Mouse (Mus musculus) neural tube, embryonic 12.5 days (tissue): ENCODE results near the gene Sdk2. TPM values are rescaled to one million over a fixed set of nuclear protein-coding genes. Genes with fewer than 3 reads are reported as not detected.

Source experiments
- ATAC-seq: fragments of 200-750 bp; cut with Nextera tagmentation; 2 replicates; pipeline ENCODE4 v1.8.0; 2017; ENCODE audit warnings: low read depth, mild to moderate bottlenecking, moderate TSS enrichment, moderate library complexity; ENCODE audit not compliant: low FRiP score
- H3K27ac ChIP-seq: fragments of 300-500 bp; sonication (generic); 2 replicates; pipeline ENCODE4 v1.5.1; 2016
- H3K27me3 ChIP-seq: fragments of 300-500 bp; sonication (generic); replicated peaks from 2 replicates; pipeline ENCODE4 v1.6.1; 2016; ENCODE audit warnings: mild to moderate bottlenecking
- H3K36me3 ChIP-seq: fragments of 300-500 bp; sonication (generic); 2 replicates; pipeline ENCODE4 v1.6.1; 2016; ENCODE audit warnings: mild to moderate bottlenecking
- H3K4me1 ChIP-seq: fragments of 300-500 bp; sonication (generic); 2 replicates; pipeline ENCODE4 v1.6.1; 2016
- H3K4me2 ChIP-seq: fragments of 300-500 bp; sonication (generic); replicated peaks from 2 replicates; pipeline ENCODE4 v1.6.1; 2016; ENCODE audit warnings: mild to moderate bottlenecking
- H3K4me3 ChIP-seq: fragments of 300-500 bp; sonication (generic); 2 replicates; pipeline ENCODE4 v1.5.1; 2016
- H3K9ac ChIP-seq: fragments of 300-500 bp; sonication (generic); 2 replicates; pipeline ENCODE4 v1.6.1; 2016; ENCODE audit warnings: mild to moderate bottlenecking
- H3K9me3 ChIP-seq: fragments of 300-500 bp; sonication (generic); 2 replicates; pipeline ENCODE4 v1.6.1; 2016; ENCODE audit warnings: mild to moderate bottlenecking
- WGBS: fragments of 180-500 bp; shearing (Covaris S2); methylation state at CpG from one replicate; pipeline ENCODE4 v1.1.7; 2016; 5-methylcytosine and 5-hydroxymethylcytosine counted together
- polyA plus RNA-seq: library from polyadenylated mRNA; unstranded; fragments of >200 nt; fragmentation: Nextera tagmentation; extraction: Ambion mirVana; gene quantifications from 2 replicates; pipeline ENCODE4 v1.2.1, GENCODE M21; 2016

Gene Sdk2
- polyA plus RNA-seq, 1 experiment from 2014 or later: 7.1 TPM

- WGBS: 90% methylated on average over 4 of the region's 4 CpGs
- H3K9ac ChIP-seq: no peak overlapping the region
- 0 out of 2 replicates have a peak, but pooled peaks cover 3% of the 10 kb centered on the region for H3K36me3 ChIP-seq
- no peaks in the 10 kb centered on the region for H3K9me3 ChIP-seq
- no peak overlapping the region for H3K27ac ChIP-seq
- no peak overlapping the region for H3K4me2 ChIP-seq
- H3K4me1 ChIP-seq: peaks cover 6% of the 10 kb centered on the region; the same call in 1 of the 2 replicates
- no peak for ATAC-seq
- H3K27me3 ChIP-seq: no peaks in the 10 kb centered on the region
- H3K4me3 ChIP-seq: no peak overlapping the region
Measured at GRCm38 (mm10) chr11:113816439-113816838, 250.4 kb downstream of the Sdk2 start.

- Histone ChIP-seq H3K4me3 (no peak overlapping the region), H3K9ac (no peak overlapping the region), H3K9me3 (no peaks in the 10 kb centered on the region), H3K27me3 (0 out of 2 replicates have a peak, but pooled peaks cover 2% of the 10 kb centered on the region), H3K27ac (no peak overlapping the region), H3K4me2 (no peak overlapping the region), H3K36me3 (no peaks in the 10 kb centered on the region), H3K4me1 (peaks cover 17% of the 10 kb centered on the region)
- no peak for ATAC-seq
- WGBS: 65% methylated on average over 20 of the region's 20 CpGs
Measured at GRCm38 (mm10) chr11:113811546-113812339, 255.1 kb downstream of the Sdk2 start.

GRCm38 (mm10) chr11:113810638-113811545, 256.0 kb downstream of the Sdk2 start:
- H3K9ac ChIP-seq: 0 out of 2 replicates have a peak overlapping the region, but pooled peaks have one; percentile 6
- H3K4me3 ChIP-seq: no peak overlapping the region
- H3K27ac ChIP-seq: no peak overlapping the region
- H3K36me3 ChIP-seq: no peaks in the 10 kb centered on the region
- H3K9me3 ChIP-seq: no peaks in the 10 kb centered on the region
- peak overlapping the region; percentile 32 for H3K4me2 ChIP-seq
- H3K4me1 ChIP-seq: peaks cover 18% of the 10 kb centered on the region
- 0 out of 2 replicates have a peak, but pooled peaks cover 2% of the 10 kb centered on the region for H3K27me3 ChIP-seq
- ATAC-seq: peak; percentile 87
- WGBS: 47% methylated on average over 24 of the region's 24 CpGs

GRCm38 (mm10) chr11:113807086-113807485, 259.8 kb downstream of the Sdk2 start:
- Histone ChIP-seq H3K4me1 (peaks cover 33% of the 10 kb centered on the region), H3K4me2 (no peak overlapping the region), H3K27ac (no peak overlapping the region), H3K9me3 (no peaks in the 10 kb centered on the region), H3K27me3 (0 out of 2 replicates have a peak, but pooled peaks cover 2% of the 10 kb centered on the region), H3K36me3 (peaks cover 3% of the 10 kb centered on the region; the same call in 1 of the 2 replicates), H3K4me3 (no peak overlapping the region), H3K9ac (no peak overlapping the region)
- ATAC-seq: no peak
- 27% methylated on average over 9 of the region's 9 CpGs for WGBS

GRCm38 (mm10) chr11:113806382-113807077, 260.3 kb downstream of the Sdk2 start:
- 45% methylated on average over 9 of the region's 9 CpGs for WGBS
- Histone ChIP-seq H3K27me3 (0 out of 2 replicates have a peak, but pooled peaks cover 2% of the 10 kb centered on the region), H3K4me3 (no peak overlapping the region), H3K36me3 (peaks cover 3% of the 10 kb centered on the region; the same call in 1 of the 2 replicates), H3K4me1 (peaks cover 36% of the 10 kb centered on the region), H3K9me3 (no peaks in the 10 kb centered on the region), H3K27ac (no peak overlapping the region), H3K4me2 (no peak overlapping the region), H3K9ac (no peak overlapping the region)
- ATAC-seq: no peak

GRCm38 (mm10) chr11:113805974-113806373, 260.9 kb downstream of the Sdk2 start:
- H3K27ac ChIP-seq: no peak overlapping the region
- no peak overlapping the region for H3K4me3 ChIP-seq
- H3K4me1 ChIP-seq: peaks cover 34% of the 10 kb centered on the region
- H3K36me3 ChIP-seq: peaks cover 3% of the 10 kb centered on the region; the same call in 1 of the 2 replicates
- ATAC-seq: no peak
- H3K27me3 ChIP-seq: 0 out of 2 replicates have a peak, but pooled peaks cover 2% of the 10 kb centered on the region
- H3K4me2 ChIP-seq: no peak overlapping the region
- 78% methylated on average over 10 of the region's 10 CpGs for WGBS
- no peaks in the 10 kb centered on the region for H3K9me3 ChIP-seq
- H3K9ac ChIP-seq: no peak overlapping the region

- Histone ChIP-seq H3K36me3 (peaks cover 13% of the 10 kb centered on the region), H3K4me2 (no peak overlapping the region), H3K4me3 (no peak overlapping the region), H3K27ac (no peak overlapping the region), H3K9ac (no peak overlapping the region), H3K4me1 (peaks cover 33% of the 10 kb centered on the region), H3K27me3 (no peaks in the 10 kb centered on the region), H3K9me3 (no peaks in the 10 kb centered on the region)
- WGBS: 70% methylated on average over 9 of the region's 9 CpGs
- ATAC-seq: no peak
Measured at GRCm38 (mm10) chr11:113803321-113803941, 263.4 kb downstream of the Sdk2 start.

- H3K4me1 ChIP-seq: peaks cover 42% of the 10 kb centered on the region
- no peak overlapping the region for H3K27ac ChIP-seq
Measured at GRCm38 (mm10) chr11:113802456-113802855, 264.4 kb downstream of the Sdk2 start.

GRCm38 (mm10) chr11:113800026-113800425, 266.8 kb downstream of the Sdk2 start:
- Histone ChIP-seq H3K27me3 (no peaks in the 10 kb centered on the region), H3K9me3 (no peaks in the 10 kb centered on the region), H3K4me1 (peaks cover 44% of the 10 kb centered on the region), H3K4me3 (no peak overlapping the region), H3K9ac (no peak overlapping the region), H3K27ac (no peak overlapping the region), H3K36me3 (peaks cover 11% of the 10 kb centered on the region), H3K4me2 (no peak overlapping the region)
- no peak for ATAC-seq
- 98% methylated on average over 12 of the region's 12 CpGs for WGBS

More at GRCm38 (mm10) chr11:113802456-113802855, 264.4 kb downstream of the Sdk2 start:
- no peak overlapping the region for H3K9ac ChIP-seq
- 57% methylated on average over 12 of the region's 12 CpGs for WGBS
- H3K36me3 ChIP-seq: peaks cover 13% of the 10 kb centered on the region
- H3K9me3 ChIP-seq: no peaks in the 10 kb centered on the region
- H3K27me3 ChIP-seq: no peaks in the 10 kb centered on the region
- no peak overlapping the region for H3K4me2 ChIP-seq
- H3K4me3 ChIP-seq: no peak overlapping the region
- ATAC-seq: no peak

GRCm38 (mm10) chr11:113799041-113799447, 267.8 kb downstream of the Sdk2 start:
- H3K4me2 ChIP-seq: no peak overlapping the region
- ATAC-seq: 0 out of 2 replicates have a peak, but pooled peaks have one; percentile 41
- peaks cover 10% of the 10 kb centered on the region for H3K36me3 ChIP-seq
- WGBS: 53% methylated on average over 14 of the region's 14 CpGs
- no peak overlapping the region for H3K9ac ChIP-seq
- peaks cover 44% of the 10 kb centered on the region for H3K4me1 ChIP-seq
- H3K27me3 ChIP-seq: no peaks in the 10 kb centered on the region
- H3K4me3 ChIP-seq: no peak overlapping the region
- H3K27ac ChIP-seq: no peak overlapping the region
- no peaks in the 10 kb centered on the region for H3K9me3 ChIP-seq

- no peak overlapping the region for H3K27ac ChIP-seq
- no peak overlapping the region for H3K4me3 ChIP-seq
- H3K4me1 ChIP-seq: peaks cover 42% of the 10 kb centered on the region
Measured at GRCm38 (mm10) chr11:113798011-113798410, 268.8 kb downstream of the Sdk2 start.

More at GRCm38 (mm10) chr11:113798011-113798410, 268.8 kb downstream of the Sdk2 start:
- H3K36me3 ChIP-seq: peaks cover 11% of the 10 kb centered on the region
- no peak overlapping the region for H3K9ac ChIP-seq
- no peak overlapping the region for H3K4me2 ChIP-seq
- ATAC-seq: no peak
- H3K9me3 ChIP-seq: no peaks in the 10 kb centered on the region
- WGBS: 71% methylated on average over 6 of the region's 6 CpGs
- H3K27me3 ChIP-seq: no peaks in the 10 kb centered on the region
